Mouse (Mus musculus) thymus, adult 2 months (tissue): Measurements from ENCODE around the gene Glmp. TPM values are rescaled to one million over a fixed set of nuclear protein-coding genes. Genes with fewer than 3 reads are reported as not detected.

ENCODE experiments used
- DNase-seq: peaks from one replicate; pipeline ENCODE4 v3.0.0; 2021
- H3K27ac ChIP-seq: fragments of 200-500 bp; 2 replicates; pipeline ENCODE4 v1.5.1; 2012; ENCODE audit warnings: low read length, control low read depth; ENCODE audit not compliant: control insufficient read depth, insufficient read depth
- H3K27me3 ChIP-seq: fragments of 200-500 bp; 2 replicates; pipeline ENCODE4 v1.6.1; 2012; ENCODE audit warnings: mild to moderate bottlenecking, low read length, moderate library complexity, mixed read lengths; ENCODE audit not compliant: control insufficient read depth, insufficient read depth
- H3K36me3 ChIP-seq: fragments of 200-500 bp; 2 replicates; pipeline ENCODE4 v1.6.1; 2012; ENCODE audit warnings: mild to moderate bottlenecking, low read length, moderate library complexity; ENCODE audit not compliant: control insufficient read depth, insufficient read depth
- H3K4me1 ChIP-seq: fragments of 200-500 bp; replicated peaks from 2 replicates; pipeline ENCODE4 v1.6.1; 2012; ENCODE audit warnings: low read length; ENCODE audit not compliant: control insufficient read depth, insufficient read depth
- H3K4me3 ChIP-seq: fragments of 200-500 bp; 2 replicates; pipeline ENCODE4 v1.5.1; 2012; ENCODE audit warnings: mild to moderate bottlenecking, low read length, control low read depth, moderate library complexity; ENCODE audit not compliant: control insufficient read depth, insufficient read depth
- CTCF ChIP-seq: fragments of 200-500 bp; IDR thresholded peaks from 2 replicates; pipeline ENCODE4 v1.5.1; 2012; ENCODE audit warnings: mild to moderate bottlenecking, control low read depth, low read length, moderate library complexity, borderline replicate concordance; ENCODE audit not compliant: control insufficient read depth, poor library complexity, insufficient read depth; ENCODE audit errors: extremely low read depth
- POLR2A ChIP-seq: fragments of 200-500 bp; IDR thresholded peaks from 2 replicates; pipeline ENCODE4 v1.6.1; 2012; ENCODE audit warnings: mild to moderate bottlenecking, low read length, control low read depth, moderate library complexity; ENCODE audit not compliant: control insufficient read depth, poor library complexity, insufficient read depth; ENCODE audit errors: extremely low read depth
- WGBS: fragments of 180-500 bp; shearing (Covaris S2); methylation state at CpG from one replicate; pipeline ENCODE4 v1.1.7; 2018; 5-methylcytosine and 5-hydroxymethylcytosine counted together
- polyA plus RNA-seq: library from polyadenylated mRNA; depleted of rRNA; stranded (reverse); fragments of >200 nt; gene quantifications from 2 replicates; pipeline ENCODE4 v1.2.3, GENCODE M21; 2012

Gene Glmp
- polyA plus RNA-seq, 1 experiment, result 237 TPM

- H3K4me3 ChIP-seq, result peak overlapping the region; percentile 83
- H3K27ac ChIP-seq, result peak overlapping the region; percentile 80
- peaks cover 3% of the 10 kb centered on the region for H3K4me1 ChIP-seq
- under 1% methylated on average over 30 of the region's 30 CpGs for WGBS
- H3K27me3 ChIP-seq, result no peaks in the 10 kb centered on the region
- TF ChIP-seq POLR2A (no peak), CTCF (no peak)
- DNase-seq, result no peak
- peaks cover 28% of the 10 kb centered on the region for H3K36me3 ChIP-seq
These were observed 27.4 kb upstream of the Glmp start for GRCm38 (mm10) chr3:88297321-88297851.

GRCm38 (mm10) chr3:88299172-88299571, 25.7 kb upstream of the Glmp start:
- no peaks in the 10 kb centered on the region for H3K27me3 ChIP-seq
- peaks cover 3% of the 10 kb centered on the region for H3K4me1 ChIP-seq
- WGBS, result 96% methylated on average over 1 of the region's 1 CpGs
- peaks cover 44% of the 10 kb centered on the region for H3K36me3 ChIP-seq
- DNase-seq, result no peak
- H3K4me3 ChIP-seq, result no peak overlapping the region
- TF ChIP-seq POLR2A, result no peak
- TF ChIP-seq CTCF, result no peak
- no peak overlapping the region for H3K27ac ChIP-seq

- WGBS, result 91% methylated on average over 5 of the region's 5 CpGs
These were observed 4.1 kb downstream of the Glmp start for GRCm38 (mm10) chr3:88328956-88329355.

GRCm38 (mm10) chr3:88331282-88331681, 6.5 kb downstream of the Glmp start:
- peak; percentile 65 for DNase-seq
- Histone ChIP-seq H3K27me3 (no peaks in the 10 kb centered on the region), H3K4me1 (peaks cover 2% of the 10 kb centered on the region), H3K27ac (no peak overlapping the region), H3K4me3 (no peak overlapping the region), H3K36me3 (0 out of 2 replicates have a peak, but pooled peaks cover 9% of the 10 kb centered on the region)
- no peak for TF ChIP-seq POLR2A
- no peak; the same call in 1 of the 2 replicates for TF ChIP-seq CTCF
- 13% methylated on average over 2 of the region's 2 CpGs for WGBS

More at GRCm38 (mm10) chr3:88328956-88329355, 4.1 kb downstream of the Glmp start:
- H3K27me3 ChIP-seq, result no peaks in the 10 kb centered on the region
- H3K27ac ChIP-seq, result no peak overlapping the region
- H3K4me3 ChIP-seq, result no peak overlapping the region
- DNase-seq, result no peak
- H3K36me3 ChIP-seq, result 0 out of 2 replicates have a peak, but pooled peaks cover 9% of the 10 kb centered on the region
- H3K4me1 ChIP-seq, result peaks cover 12% of the 10 kb centered on the region
- TF ChIP-seq POLR2A (no peak), CTCF (no peak)

GRCm38 (mm10) chr3:88334029-88334658, 9.3 kb downstream of the Glmp start:
- peaks cover 10% of the 10 kb centered on the region for H3K4me1 ChIP-seq
- no peak overlapping the region for H3K4me3 ChIP-seq
- 91% methylated on average over 12 of the region's 12 CpGs for WGBS
- DNase-seq, result no peak
- H3K27ac ChIP-seq, result no peak overlapping the region
- no peaks in the 10 kb centered on the region for H3K36me3 ChIP-seq
- TF ChIP-seq POLR2A (no peak), CTCF (no peak)
- no peaks in the 10 kb centered on the region for H3K27me3 ChIP-seq

- Histone ChIP-seq H3K4me3 (peak overlapping the region; percentile 90), H3K27ac (no peak overlapping the region), H3K27me3 (no peaks in the 10 kb centered on the region), H3K4me1 (peaks cover 10% of the 10 kb centered on the region), H3K36me3 (no peaks in the 10 kb centered on the region)
- DNase-seq, result no peak
- WGBS, result 26% methylated on average over 3 of the region's 3 CpGs
- TF ChIP-seq POLR2A (no peak), CTCF (no peak)
These were observed 10.1 kb downstream of the Glmp start for GRCm38 (mm10) chr3:88334902-88335435.
